Mouse (Mus musculus) G1E (cell line): Measurements from ENCODE around the gene Synrg.

ENCODE experiments used
- CTCF ChIP-seq: IDR thresholded peaks from 2 replicates; pipeline ENCODE4 v1.5.1; 2012; ENCODE audit warnings: low read depth, low read length, inconsistent platforms, mixed read lengths
- GATA1 ChIP-seq: IDR thresholded peaks from 2 replicates; pipeline ENCODE4 v1.6.1; 2012; ENCODE audit warnings: borderline replicate concordance, low read length, inconsistent platforms, mixed read lengths
- TAL1 ChIP-seq: conservative IDR thresholded peaks from 2 replicates; pipeline ENCODE4 v1.6.1; 2012; ENCODE audit warnings: low read depth, low read length, inconsistent platforms, mixed read lengths

GRCm38 (mm10) chr11:84011576-84011975 lies 47.3 kb downstream of the Synrg start:
- TF ChIP-seq CTCF (no peak), TAL1 (no peak), GATA1 (no peak)
